Mouse (Mus musculus): ENCODE data around the gene Ifih1. TPM values are rescaled to one million over a fixed set of nuclear protein-coding genes. Genes with fewer than 3 reads are reported as not detected.

Gene Ifih1
- polyA plus RNA-seq, 1 experiment, result 4.0 TPM

DNA sequence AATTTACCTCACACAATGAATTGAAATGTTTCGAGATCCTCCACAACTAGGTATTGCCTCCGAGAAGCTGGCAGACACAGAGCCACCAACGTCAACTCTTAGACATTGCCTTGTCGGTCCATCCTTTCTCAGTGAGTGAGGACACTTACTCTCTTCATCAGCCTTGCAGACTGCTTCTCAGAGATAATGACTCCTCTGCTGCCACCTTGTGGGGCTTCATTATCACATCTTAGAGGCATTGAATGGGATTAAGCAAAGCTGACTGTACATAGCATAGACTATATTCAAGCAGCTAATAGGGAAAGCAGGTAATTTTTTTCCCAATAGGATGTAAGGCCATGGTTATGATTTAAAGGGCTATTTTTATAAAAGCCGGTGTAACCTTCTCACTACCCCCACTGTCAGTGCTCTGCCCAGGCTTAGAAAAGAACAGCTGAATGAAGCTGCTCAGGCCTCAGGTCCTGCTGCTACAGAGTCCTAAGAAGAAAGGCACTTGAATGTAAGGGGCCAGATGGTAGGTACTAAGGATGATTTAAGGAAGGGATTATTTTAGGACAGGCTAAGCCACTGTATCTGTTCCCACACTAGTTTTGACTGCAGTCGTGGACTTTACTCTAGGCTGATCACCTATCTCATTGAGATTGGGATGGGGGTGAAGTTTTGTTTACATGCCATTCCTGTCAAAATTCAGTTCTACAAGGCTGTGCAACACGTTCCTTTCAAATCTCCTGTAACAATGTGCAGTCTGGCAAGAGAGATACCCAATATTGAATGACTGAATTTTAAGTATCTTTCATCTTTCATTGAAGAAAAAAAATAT, 8.7 kb upstream of the Ifih1 start:
- H3K27me3 ChIP-seq (ENCODE audit: control insufficient read depth, insufficient read depth, low read length), result no peaks in the 10 kb centered on the region; the same call in 1 of the 2 replicates
- no peak overlapping the region for H3K27ac ChIP-seq (ENCODE audit: insufficient read depth, low read length)
- no peaks in the 10 kb centered on the region for H3K4me1 ChIP-seq (ENCODE audit: control insufficient read depth, insufficient read depth, insufficient read length)
- 51% methylated on average over 7 of the region's 7 CpGs for WGBS
- no peak overlapping the region for H3K4me3 ChIP-seq (ENCODE audit: extremely low read depth, insufficient read depth, insufficient read length)
- no peaks in the 10 kb centered on the region for H3K36me3 ChIP-seq (ENCODE audit: control insufficient read depth, insufficient read depth, low read length)
- peak; percentile 26 to 57 for DNase-seq (ENCODE audit: low read depth in 1 of 2, low spot score in 2 of 2)
- no peak for TF ChIP-seq POLR2A (IDR thresholded peaks at IDR 0.05; ENCODE audit: low read depth, low read length)
- peak; percentile 20; the same call in 1 of the 2 replicates for TF ChIP-seq CTCF (IDR thresholded peaks at IDR 0.05; ENCODE audit: extremely low read depth, insufficient read depth, insufficient read length, insufficient replicate concordance)

DNA sequence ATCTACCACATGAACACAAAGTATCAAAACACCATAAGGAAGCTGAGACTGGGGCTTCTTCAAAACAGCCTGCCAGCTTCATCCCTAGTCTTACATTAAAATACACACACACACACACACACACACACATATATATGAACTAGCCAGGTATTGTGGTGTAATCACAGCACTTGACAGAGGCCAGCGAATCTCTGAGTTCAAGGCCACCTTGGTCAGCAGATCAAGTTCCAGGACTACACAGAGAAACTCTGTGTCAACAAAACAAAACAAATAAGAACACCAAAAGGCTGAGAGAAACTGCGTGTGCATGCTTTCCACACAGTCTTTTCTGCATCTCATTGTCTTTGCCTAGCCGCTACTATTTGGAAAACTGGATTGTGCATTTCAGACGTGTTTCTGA, 6.4 kb upstream of the Ifih1 start:
- WGBS, result 85% methylated on average over 4 of the region's 4 CpGs
- no peaks in the 10 kb centered on the region for H3K36me3 ChIP-seq (ENCODE audit: control insufficient read depth, insufficient read depth, low read length)
- no peak overlapping the region for H3K4me3 ChIP-seq (ENCODE audit: extremely low read depth, insufficient read depth, insufficient read length)
- no peaks in the 10 kb centered on the region for H3K4me1 ChIP-seq (ENCODE audit: control insufficient read depth, insufficient read depth, insufficient read length)
- no peaks in the 10 kb centered on the region for H3K27me3 ChIP-seq (ENCODE audit: control insufficient read depth, insufficient read depth, low read length)
- H3K27ac ChIP-seq (ENCODE audit: insufficient read depth, low read length), result no peak overlapping the region
- TF ChIP-seq POLR2A (IDR thresholded peaks at IDR 0.05; ENCODE audit: low read depth, low read length) (no peak), CTCF (IDR thresholded peaks at IDR 0.05; ENCODE audit: extremely low read depth, insufficient read depth, insufficient read length, insufficient replicate concordance) (no peak)
- no peak for DNase-seq (ENCODE audit: low read depth in 1 of 2, low spot score in 2 of 2)

DNA sequence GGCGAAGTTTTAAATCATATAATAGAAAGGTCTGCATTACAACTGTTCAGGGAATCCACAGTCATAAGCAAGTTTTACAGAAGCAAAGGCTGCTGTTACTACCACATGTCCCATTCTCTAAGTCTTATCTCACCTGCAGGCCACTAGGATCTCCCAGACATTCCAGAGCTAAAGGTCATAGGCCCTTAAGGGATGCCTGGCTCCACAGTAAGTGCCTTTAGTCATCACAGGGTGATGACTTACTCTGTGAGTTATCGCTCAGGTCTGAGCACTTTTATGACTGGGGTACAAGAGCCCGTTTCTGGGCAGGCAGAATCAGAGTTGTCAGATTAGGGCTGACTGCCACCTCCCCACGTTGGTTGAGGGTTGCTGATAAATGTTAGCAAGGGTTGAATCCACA, 5.8 kb upstream of the Ifih1 start:
- TF ChIP-seq CTCF (IDR thresholded peaks at IDR 0.05; ENCODE audit: extremely low read depth, insufficient read depth, insufficient read length, insufficient replicate concordance), result no peak
- TF ChIP-seq POLR2A (IDR thresholded peaks at IDR 0.05; ENCODE audit: low read depth, low read length), result no peak
- 69% methylated on average over 4 of the region's 4 CpGs for WGBS
- no peaks in the 10 kb centered on the region for H3K36me3 ChIP-seq (ENCODE audit: control insufficient read depth, insufficient read depth, low read length)

DNA sequence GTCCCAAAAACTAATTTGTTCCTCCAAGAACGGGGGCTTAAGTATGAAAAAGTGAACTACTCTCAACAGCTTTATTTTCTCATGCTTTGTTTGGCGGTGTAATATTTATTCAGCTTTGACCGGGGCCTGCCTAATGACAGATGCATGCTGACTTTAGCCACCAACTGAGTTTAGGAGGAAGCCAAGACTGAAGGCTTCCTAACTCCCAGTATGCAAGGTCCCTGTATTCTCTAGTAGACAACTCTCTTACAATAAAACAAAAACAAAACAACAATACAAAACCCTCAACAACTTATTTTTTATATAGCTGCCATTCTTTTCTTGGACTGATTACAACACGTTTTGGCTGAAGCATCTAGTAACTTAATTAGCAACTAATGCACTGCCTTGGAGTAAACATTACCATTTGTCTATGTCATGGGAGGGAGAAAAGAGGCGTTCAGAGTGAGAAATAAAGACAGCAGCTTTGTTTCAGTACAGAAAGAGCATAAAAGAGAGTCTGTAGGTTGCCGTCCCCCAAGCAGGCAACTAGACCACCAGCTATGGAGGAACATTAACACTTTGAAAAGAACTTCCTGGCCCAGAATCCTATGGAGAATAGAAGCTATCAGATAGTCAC, 725 bp upstream of the Ifih1 start:
- no peak overlapping the region for H3K4me3 ChIP-seq (ENCODE audit: extremely low read depth, insufficient read depth, insufficient read length)
- no peaks in the 10 kb centered on the region for H3K36me3 ChIP-seq (ENCODE audit: control insufficient read depth, insufficient read depth, low read length)
- H3K4me1 ChIP-seq (ENCODE audit: control insufficient read depth, insufficient read depth, insufficient read length), result no peaks in the 10 kb centered on the region
- H3K27ac ChIP-seq (ENCODE audit: insufficient read depth, low read length), result no peak overlapping the region
- WGBS, result 41% methylated on average over 6 of the region's 6 CpGs
- H3K27me3 ChIP-seq (ENCODE audit: control insufficient read depth, insufficient read depth, low read length), result no peaks in the 10 kb centered on the region
- no peak for DNase-seq (ENCODE audit: low read depth in 1 of 2, low spot score in 2 of 2)
- TF ChIP-seq CTCF (IDR thresholded peaks at IDR 0.05; ENCODE audit: extremely low read depth, insufficient read depth, insufficient read length, insufficient replicate concordance), result no peak
- no peak for TF ChIP-seq POLR2A (IDR thresholded peaks at IDR 0.05; ENCODE audit: low read depth, low read length)

More for the DNA sequence above, 5.8 kb upstream of the Ifih1 start:
- Histone ChIP-seq H3K27me3 (ENCODE audit: control insufficient read depth, insufficient read depth, low read length) (no peaks in the 10 kb centered on the region), H3K4me3 (ENCODE audit: extremely low read depth, insufficient read depth, insufficient read length) (no peak overlapping the region), H3K27ac (ENCODE audit: insufficient read depth, low read length) (no peak overlapping the region), H3K4me1 (ENCODE audit: control insufficient read depth, insufficient read depth, insufficient read length) (no peaks in the 10 kb centered on the region)
- no peak for DNase-seq (ENCODE audit: low read depth in 1 of 2, low spot score in 2 of 2)

DNA sequence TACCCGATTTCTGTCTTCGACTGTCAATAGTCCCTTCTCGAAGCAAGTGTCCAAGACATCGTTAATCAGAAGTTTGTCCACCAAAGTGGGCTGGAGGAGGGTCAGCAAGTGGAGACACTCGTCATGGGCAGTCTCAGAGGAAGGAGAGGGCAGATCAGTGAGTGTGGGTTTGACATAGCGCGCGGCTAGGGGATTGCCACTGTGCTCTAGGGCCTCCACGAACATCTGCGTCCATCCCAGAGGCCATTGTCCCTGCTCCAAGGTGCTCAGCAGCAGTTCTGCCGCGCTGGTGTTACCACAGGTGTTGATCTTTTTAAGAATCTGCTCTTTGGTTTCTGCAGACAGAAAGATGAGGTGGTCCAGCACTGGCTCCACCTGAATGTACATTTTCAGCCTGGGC, 580 bp downstream of the Ifih1 start:
- H3K4me1 ChIP-seq (ENCODE audit: control insufficient read depth, insufficient read depth, insufficient read length), result no peaks in the 10 kb centered on the region
- peak overlapping the region; percentile 58 for H3K4me3 ChIP-seq (ENCODE audit: extremely low read depth, insufficient read depth, insufficient read length)
- no peaks in the 10 kb centered on the region for H3K27me3 ChIP-seq (ENCODE audit: control insufficient read depth, insufficient read depth, low read length)
- WGBS, result 11% methylated on average over 12 of the region's 12 CpGs
- DNase-seq (ENCODE audit: low read depth in 1 of 2, low spot score in 2 of 2), result peak in 1 of 2 experiments; percentile 8
- TF ChIP-seq CTCF (IDR thresholded peaks at IDR 0.05; ENCODE audit: extremely low read depth, insufficient read depth, insufficient read length, insufficient replicate concordance) (no peak), POLR2A (IDR thresholded peaks at IDR 0.05; ENCODE audit: low read depth, low read length) (no peak)
- no peaks in the 10 kb centered on the region for H3K36me3 ChIP-seq (ENCODE audit: control insufficient read depth, insufficient read depth, low read length)
- peak overlapping the region; percentile 59 for H3K27ac ChIP-seq (ENCODE audit: insufficient read depth, low read length)

DNA sequence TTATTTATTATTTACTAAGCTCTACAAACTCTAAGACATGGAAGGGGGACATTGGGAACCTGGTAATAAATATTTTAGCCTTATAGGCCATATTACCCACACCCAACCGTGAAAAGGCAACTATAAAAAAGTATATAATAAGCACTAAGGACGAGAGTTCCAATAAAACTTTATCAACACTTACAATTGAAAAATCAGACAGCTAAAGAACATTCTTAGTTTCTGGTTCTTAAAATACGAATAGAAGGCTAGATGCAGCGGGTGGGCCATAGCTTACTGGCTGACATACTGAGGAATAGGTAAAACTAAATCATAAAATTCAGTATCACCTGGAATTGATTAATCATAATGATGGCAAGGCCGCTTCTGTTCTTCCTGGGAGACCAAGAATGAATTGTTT, 1.2 kb downstream of the Ifih1 start:
- Histone ChIP-seq H3K27ac (ENCODE audit: insufficient read depth, low read length) (no peak overlapping the region), H3K27me3 (ENCODE audit: control insufficient read depth, insufficient read depth, low read length) (no peaks in the 10 kb centered on the region), H3K4me1 (ENCODE audit: control insufficient read depth, insufficient read depth, insufficient read length) (no peaks in the 10 kb centered on the region), H3K4me3 (ENCODE audit: extremely low read depth, insufficient read depth, insufficient read length) (peak overlapping the region; percentile 58; the same call in 1 of the 2 replicates), H3K36me3 (ENCODE audit: control insufficient read depth, insufficient read depth, low read length) (no peaks in the 10 kb centered on the region)
- DNase-seq (ENCODE audit: low read depth in 1 of 2, low spot score in 2 of 2), result no peak
- WGBS, result 79% methylated on average over 5 of the region's 5 CpGs
- TF ChIP-seq CTCF (IDR thresholded peaks at IDR 0.05; ENCODE audit: extremely low read depth, insufficient read depth, insufficient read length, insufficient replicate concordance) (no peak), POLR2A (IDR thresholded peaks at IDR 0.05; ENCODE audit: low read depth, low read length) (no peak)
